Mouse (Mus musculus): ENCODE measurements around the gene Mlh1.

Mlh1 gene

GRCm38 (mm10) chr9:111285676-111286075 is 14.1 kb upstream of the Mlh1 start:
- peak; percentile 42 for DNase-seq

- peak; percentile 37 for DNase-seq
Measured at GRCm38 (mm10) chr9:111285061-111285460, 13.5 kb upstream of the Mlh1 start.

DNA sequence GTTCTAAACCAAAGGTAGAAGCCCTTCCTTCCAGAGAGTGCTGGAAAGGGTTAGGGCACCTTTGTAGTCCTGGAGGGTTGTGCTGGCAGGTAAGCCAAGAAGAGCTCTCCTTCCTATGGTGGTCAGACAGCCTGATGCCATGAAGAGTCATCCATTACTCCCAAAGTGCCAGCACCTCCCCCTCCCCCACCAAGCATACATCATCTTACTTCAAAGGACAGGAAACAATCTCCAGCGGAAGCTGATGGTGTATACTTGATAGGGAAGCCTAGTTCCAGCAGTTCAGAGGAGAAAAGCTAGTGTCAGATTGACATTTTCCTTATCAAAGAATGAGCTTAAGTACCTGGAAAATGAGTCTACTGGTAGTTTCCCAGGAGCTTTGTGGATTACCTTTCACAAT is 3.6 kb upstream of the Mlh1 start:
- DNase-seq: peak; percentile 85

DNA sequence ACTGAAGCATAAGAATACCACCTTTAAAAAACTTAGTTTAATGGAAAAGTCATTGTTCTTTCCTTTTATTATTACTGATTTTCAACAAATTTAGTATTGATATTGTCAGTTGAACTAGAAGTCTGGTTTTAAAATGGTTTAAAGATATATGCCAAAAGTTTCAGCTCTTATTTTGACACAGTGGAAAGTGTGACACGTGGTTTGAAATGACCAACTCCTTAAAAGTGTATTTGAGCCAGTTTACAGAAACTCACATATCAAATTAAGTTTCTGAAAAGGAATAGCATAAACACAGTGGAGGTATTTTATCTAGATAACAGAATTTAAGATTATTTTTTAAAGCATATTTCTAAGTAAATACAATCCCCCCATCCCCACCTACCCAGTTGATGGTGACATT is 2.4 kb upstream of the Mlh1 start:
- no peak for DNase-seq

- DNase-seq: peak; percentile 85
Measured at GRCm38 (mm10) chr9:111272996-111273785, 1.6 kb upstream of the Mlh1 start.

DNA sequence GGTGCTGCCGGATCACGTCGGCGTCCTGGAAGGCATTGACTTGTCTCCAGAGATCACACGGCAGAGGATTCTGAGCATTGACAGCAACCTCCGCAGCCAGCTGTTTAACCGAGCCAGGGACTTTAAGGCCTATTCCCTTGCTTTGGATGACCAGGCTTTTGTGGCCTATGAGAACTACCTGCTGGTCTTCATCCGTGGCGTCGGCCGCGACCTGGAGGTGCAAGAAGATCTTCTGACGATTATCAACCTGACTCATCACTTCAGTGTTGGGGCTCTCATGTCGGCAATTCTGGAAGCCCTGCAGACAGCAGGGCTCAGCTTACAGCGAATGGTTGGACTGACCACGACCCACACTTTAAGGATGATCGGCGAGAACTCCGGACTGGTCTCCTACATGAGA is 765 bp upstream of the Mlh1 start:
- DNase-seq: no peak

DNA sequence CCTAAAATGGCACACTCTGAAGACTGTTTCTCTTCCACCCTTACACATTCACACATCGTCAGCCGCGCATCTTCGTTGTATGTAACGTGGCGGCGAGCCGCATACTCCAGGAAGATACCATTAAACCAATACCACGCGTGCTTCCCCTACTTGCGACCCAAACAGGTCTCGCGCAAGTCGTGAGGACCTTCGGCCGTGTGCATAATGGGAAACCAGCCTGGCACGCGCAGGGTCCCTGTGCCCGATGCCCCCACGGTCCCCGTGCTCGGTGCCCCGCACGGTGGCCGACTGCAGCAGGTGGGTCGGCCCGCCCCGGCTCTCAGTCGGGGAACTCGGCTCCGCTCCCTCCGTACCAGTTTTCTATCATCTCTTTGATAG is 546 bp downstream of the Mlh1 start:
- no peak for DNase-seq

DNA sequence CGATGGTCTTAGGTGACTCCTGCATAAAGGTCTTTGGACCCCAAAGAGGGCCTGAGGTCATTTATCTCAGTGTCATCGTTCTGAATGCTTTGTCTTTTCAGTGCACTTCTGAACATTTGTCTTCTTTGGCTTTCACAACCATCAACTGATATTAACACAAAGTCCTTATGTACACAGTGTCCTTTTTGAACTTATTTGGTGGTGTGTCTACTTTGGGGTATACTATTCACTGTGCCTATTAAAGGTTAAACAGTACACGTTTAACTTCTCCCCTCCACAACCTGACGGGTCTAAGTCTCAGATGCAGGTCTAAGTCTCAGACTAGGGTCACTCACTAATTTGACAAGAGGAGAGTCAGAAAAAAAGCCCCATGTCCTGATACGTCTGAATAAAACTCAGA is 985 bp downstream of the Mlh1 start:
- no peak for DNase-seq

- peak; percentile 73 for DNase-seq
Measured at GRCm38 (mm10) chr9:111267998-111268397, 3.6 kb downstream of the Mlh1 start.

GRCm38 (mm10) chr9:111261356-111261755 is 10.2 kb downstream of the Mlh1 start:
- no peak for DNase-seq

DNA sequence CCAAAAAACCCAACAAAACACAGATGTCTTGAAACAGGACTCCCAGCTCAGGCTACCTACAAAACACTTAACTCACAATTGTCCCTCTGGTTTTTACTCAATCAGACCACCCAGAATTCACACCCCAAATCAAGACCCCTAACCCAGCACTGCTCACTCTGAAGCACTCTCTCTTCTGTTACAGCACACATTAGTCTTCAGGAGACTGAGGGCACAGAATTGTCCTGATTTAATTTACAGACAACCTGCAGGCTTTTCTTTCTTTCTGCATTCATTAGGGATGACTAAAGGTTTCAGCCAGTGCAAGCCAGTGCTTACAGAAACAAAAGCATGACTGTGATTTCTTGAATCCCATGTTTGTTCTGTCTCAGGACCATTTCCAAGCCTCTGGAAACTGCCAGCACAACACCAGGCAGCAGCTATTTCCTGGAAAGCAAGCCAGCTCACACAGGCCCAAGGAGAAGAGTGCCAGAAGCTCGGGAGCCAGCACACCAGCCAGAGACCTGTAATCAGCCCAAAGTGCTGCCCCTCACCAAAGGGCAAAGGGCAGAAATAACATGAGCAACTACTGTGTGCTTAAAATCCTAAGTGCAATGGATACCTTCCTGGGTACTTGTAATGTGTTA is 11.1 kb downstream of the Mlh1 start:
- peak; percentile 94 for DNase-seq

DNA sequence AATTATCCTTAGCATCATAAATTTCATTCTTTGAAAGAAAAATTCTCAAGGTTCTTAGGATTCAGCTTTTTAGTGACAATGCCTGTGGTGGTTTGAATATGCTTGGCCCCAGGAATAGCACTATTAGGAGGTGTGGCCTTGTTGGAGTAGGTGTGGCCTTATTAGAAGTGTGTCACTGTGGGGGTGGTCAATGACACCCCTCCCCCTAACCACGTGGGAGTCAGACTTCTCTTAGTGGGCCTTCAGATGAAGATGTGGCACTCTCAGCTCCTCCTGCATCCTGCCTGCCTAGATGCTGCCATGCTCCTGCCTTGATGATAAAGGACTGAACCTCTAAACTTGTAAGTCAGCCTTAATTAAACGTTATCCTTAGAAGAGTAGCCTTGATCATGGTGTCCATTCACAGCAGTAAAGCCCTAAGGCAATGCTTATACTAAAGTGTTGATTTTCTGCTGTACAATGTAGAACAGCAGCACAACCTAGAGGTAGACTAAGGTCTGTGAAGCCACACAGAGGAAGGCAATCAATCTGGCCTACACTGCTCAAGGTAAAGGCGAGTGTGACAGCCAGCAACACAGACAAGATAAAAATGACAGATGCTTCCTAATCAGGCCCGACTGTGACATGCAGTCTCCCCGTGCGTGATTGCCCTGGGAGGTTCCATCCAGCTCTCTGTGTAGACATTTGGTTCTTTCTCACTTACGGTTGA is 19.3 kb downstream of the Mlh1 start:
- peak; percentile 80 for DNase-seq

DNA sequence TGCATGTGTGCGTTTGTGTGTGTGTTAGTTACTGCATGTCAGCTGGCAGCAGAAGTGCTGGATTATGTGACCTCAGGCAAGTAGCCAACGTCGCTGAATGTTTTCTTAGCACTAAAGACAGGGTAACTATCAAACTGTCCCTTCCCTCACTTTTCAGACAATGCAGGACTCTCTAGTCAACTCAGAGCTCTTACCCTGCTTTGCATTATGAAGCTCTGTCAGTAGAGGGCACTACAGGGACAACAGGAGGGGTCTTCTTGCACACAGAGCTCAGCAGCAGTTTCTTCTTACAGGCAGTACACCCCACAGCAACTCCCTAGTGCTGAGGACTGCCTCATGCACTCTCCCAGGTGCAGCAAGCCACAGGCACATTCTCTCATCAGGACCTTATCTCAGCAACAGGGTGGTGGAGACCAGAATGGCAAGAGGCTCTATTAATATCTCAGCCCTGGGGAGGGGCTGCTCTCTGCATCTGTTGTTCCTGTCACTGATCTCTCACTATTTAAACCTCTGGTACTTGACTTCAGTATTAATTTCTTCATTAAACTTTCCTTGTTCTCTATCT is 23.8 kb downstream of the Mlh1 start:
- peak; percentile 89 for DNase-seq

DNA sequence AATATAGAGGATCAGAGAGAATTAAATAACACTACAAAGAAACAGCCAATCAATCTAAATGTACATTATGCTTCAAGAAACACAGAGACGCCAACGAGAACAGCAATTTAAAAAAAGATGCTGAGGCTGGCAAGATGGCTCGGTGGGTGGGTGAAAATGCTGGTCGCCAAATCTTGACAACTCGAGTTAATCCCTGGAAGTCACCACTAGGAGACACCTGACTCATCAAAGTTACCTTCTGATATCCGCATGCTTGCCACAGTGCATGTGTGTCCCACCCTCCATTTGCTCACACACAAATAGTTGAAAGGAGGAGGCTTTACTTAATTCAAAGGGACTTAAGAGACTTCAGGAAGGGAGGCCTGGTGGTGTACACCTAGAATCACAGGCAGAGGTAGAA is 26.0 kb downstream of the Mlh1 start:
- peak; percentile 21 for DNase-seq

GRCm38 (mm10) chr9:111243384-111243783 is 28.2 kb downstream of the Mlh1 start:
- DNase-seq: peak; percentile 86

GRCm38 (mm10) chr9:111239821-111240220 is 31.8 kb downstream of the Mlh1 start:
- DNase-seq: no peak

DNA sequence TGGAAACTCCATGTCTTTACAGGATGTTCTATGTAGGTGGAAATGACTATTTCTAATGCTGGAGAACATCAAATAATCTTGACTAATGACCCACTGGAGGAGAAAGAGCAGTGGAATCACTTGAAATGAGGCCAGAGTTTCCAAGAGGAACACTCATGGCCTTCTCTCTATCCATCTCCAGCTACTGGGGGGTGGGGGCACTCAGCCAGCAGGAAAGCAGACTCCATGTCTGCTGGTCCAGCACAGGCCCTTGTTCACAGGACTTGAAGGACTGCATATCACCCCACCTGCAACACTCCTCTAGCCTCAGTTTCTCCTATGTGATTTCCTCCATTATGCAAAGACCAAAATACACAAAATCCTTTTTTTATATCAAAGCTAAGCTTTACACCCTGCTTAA is 33.9 kb downstream of the Mlh1 start:
- no peak for DNase-seq

GRCm38 (mm10) chr9:111234701-111235100 is 36.9 kb downstream of the Mlh1 start:
- no peak for DNase-seq

DNA sequence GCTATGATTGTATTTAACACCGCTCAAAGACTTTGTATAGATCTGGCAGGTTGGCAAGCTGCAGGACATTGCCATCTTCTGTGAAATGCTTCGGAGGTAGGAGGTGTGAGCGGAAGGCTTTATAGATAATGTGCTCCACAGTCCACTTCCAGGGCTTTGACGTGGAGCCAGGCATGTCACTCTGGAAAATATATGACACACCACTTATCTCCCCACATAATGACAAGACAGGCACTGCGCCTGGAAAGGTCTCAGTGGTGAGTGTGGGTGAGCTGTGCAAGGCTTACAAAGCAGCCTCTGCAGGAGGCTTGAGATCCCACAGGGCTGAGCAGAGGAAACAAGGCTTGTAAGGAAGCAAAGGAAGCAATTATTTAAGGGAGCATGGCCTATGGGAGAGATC is 43.1 kb downstream of the Mlh1 start:
- peak; percentile 91 for DNase-seq

GRCm38 (mm10) chr9:111223406-111223805 is 48.2 kb downstream of the Mlh1 start:
- DNase-seq: no peak

DNA sequence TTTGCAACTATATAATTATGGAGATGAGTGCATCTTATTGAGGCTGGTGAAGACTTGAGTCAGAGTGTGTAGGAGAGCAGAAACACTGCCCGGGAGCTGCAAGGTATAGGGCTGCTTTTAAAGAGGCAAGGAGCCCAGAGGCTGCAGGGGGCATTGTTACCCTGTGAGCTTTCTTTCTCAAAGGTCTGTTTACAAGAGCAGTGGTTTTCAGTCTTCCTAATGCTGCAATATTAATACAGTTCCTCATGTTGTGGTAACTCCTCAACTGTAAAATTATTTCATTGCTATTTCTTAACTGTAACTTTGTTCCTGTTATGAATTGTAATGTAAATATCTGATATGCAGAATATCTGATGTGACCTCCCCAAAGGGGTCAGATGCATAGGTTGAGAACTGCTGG is 50.0 kb downstream of the Mlh1 start:
- DNase-seq: no peak

- no peak for DNase-seq
Measured at GRCm38 (mm10) chr9:111220551-111221080, 51.0 kb downstream of the Mlh1 start.

GRCm38 (mm10) chr9:111216424-111216823 is 55.2 kb downstream of the Mlh1 start:
- DNase-seq: peak; percentile 41

All from heart, adult 11 months (tissue).